Mouse (Mus musculus) liver, adult (tissue): ENCODE results near the gene Gm10665.
"Not testable (repeated sequence)": the region's sequence is repeated elsewhere in the genome, so short reads cannot be mapped to it uniquely, and the experiment has no call there.

Experiments used
- GATA4 ChIP-seq: IDR thresholded peaks from 2 replicates; pipeline ENCODE4 v1.6.1; 2014; ENCODE audit warnings: mild to moderate bottlenecking, low read length; ENCODE audit not compliant: insufficient replicate concordance

The Gm10665 gene

DNA sequence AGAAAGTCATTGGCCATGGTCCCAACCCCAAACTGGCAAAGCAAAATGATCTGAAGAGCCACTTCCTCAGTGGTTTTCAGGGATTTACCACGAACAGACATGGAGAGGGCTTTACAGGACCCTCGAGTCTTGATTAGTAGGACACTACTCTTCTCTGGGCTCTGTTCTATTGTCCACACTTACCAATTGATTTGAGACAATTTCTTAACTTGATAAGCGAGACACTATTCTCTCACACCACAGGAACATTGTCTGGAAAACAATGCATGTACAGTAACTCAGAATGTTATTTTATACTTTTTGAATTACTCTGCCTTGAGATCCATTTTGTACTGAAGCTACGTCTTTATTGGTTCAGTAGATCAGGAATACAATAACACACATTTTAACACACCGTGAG is at the start of gene Gm10665:
TSS of gene Gm10665 (minus strand) at position 101 of the 400 bp plus-strand sequence.
- not testable (repeated sequence) for TF ChIP-seq GATA4

DNA sequence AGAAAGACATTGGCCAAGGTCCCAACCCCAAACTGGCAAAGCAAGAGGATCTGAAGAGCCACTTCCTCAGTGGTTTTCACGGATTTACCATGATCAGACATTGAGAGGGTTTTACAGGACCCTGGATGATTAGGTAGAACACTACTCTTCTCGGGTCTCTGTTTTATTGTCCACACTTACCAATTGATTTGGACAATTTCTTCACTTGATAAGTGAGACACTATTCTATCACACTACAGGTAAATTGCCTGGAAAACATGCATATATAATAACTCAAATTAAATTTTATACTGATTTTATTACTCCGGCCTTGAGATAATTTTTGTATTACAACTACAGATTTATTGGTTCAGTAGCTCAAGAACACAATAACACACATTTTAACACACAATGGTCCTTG is 35.7 kb upstream of the Gm10665 start, which contains the start of gene Vmn1r151:
TSS of gene Vmn1r151 (minus strand) at position 101 of the 400 bp plus-strand sequence.
- TF ChIP-seq GATA4, result not testable (repeated sequence)

DNA sequence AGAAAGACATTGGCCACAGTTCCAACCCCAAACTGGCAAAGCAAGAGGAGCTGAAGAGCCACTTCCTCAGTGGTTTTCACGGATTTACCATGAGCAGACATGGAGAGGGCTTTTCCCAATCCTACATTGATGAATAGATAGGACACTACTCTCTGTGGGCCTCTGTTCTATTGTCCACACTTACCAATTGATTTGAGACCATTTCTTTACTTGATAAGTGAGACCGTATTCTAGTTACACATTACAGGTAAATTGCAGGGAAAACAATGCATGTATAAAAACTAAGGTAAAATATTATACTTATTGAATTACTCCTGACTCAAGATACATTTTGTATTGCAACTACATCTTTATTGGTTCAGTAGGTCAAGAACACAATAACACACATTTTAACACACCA is 25.7 kb downstream of the Gm10665 start, which contains the start of gene Vmn1r149:
TSS of gene Vmn1r149 (minus strand) at position 101 of the 400 bp plus-strand sequence.
- TF ChIP-seq GATA4, result not testable (repeated sequence)

- not testable (repeated sequence) for TF ChIP-seq GATA4
Measured at GRCm38 (mm10) chr7:22413283-22413682, 50.6 kb downstream of the Gm10665 start, which contains the start of gene Vmn1r148. Gene Vmn1r148, plus strand, starts transcription at chr7:22413583.
